Mouse (Mus musculus): Measurements from ENCODE around the gene Fgd5.

Gene Fgd5

DNA sequence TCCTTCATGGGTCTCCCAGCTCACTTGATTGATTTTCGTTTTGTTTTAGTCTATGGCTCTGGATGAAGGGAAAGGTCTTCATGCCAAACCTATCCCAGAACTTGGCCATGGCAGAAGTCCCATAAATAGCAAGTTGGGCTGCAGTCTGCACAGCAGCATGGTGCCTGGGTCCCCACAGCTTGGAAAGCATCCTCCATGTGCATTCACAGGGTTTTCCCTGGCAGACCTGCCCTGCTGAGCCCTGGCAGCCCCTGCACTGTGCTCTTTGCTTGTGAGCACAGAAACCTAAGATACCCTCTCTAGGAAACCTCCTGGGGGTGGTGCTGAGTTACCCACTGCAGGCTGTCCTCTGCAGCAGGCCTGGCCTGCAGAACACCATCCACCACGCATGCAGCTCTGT is 32.2 kb downstream of the Fgd5 start:
- no peak for DNase-seq (ENCODE audit: low spot score)

DNA sequence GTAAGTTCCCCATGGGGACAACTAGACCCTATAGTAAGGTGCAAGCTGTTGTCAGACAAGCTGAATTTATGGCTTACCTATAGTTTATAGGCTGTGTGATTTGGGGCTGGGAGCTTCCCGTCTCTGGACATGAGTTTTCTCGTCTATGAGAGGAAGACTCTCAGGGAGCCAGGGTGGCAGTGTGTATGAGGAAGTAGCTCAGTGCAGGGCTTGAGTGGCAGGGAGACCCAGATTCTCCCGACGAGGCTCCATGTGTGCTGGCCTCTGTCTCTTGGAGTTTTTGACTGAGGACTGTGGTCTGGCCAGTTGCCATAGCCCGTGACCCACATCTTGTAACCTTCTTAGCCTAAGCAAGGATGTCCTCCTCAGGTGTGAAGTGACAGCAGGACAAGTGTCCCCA is 33.7 kb downstream of the Fgd5 start:
- DNase-seq (ENCODE audit: low spot score) = no peak

DNA sequence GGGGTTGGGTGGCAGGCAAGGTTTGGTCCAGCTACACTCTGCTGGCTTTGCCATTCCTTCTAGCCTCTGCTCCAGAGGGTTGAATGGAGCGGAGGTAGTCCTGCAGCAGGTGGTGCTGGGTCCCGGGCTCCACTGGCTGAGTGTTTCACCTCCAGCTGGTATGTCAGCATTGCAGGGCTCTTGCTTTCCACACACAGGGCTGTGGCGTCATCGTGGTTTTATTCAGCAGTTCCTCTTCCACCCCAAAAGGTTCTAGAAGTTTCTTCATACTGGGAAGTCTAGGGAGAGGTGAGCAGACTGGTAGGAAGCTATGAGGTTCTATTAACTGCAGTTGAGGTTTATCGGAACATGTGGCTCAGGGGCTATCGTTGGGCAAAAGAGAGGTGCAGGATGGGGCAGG is 34.4 kb downstream of the Fgd5 start:
- DNase-seq (ENCODE audit: low spot score) = no peak

DNA sequence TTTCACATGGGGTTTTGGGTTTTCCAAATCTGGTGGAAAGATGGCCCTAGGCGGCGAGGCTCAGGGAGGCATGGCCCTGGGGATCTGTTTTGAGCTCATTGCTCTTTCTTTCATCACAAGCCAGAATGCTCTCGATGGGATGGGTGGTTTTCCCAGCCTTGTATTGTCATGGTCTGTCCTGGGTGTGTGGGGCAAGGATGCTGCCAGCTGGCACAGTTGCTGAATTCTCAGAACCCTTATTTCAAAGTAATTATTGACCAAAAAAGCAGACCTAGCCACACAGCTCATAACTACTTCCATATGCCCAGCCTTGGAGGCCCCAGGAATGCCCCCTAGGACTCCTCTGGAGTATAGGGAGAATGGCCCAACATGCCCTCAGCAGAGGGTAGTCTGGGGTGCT is 34.9 kb downstream of the Fgd5 start:
- DNase-seq (ENCODE audit: low spot score) = no peak

DNA sequence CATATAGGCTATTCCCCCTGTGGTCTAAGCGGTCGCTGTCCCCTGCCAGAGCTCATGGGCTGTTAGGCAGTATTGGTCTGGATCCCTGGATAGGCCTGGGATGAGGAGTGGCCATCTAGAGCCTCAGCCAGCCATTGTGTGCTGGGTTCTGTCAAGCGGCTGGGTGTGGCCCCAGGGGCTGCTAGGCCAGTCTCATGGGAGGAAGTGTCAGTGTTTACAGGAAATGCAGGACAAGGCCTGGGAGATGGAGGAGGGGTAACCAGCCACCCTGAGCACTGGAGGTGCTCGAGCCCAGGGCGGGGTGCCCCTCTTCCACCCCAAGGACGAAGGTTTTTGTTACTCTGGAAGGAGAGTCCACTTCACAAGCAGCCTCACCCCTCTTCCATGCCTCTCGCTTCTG is 36.3 kb downstream of the Fgd5 start:
- DNase-seq (ENCODE audit: low spot score) = no peak

DNA sequence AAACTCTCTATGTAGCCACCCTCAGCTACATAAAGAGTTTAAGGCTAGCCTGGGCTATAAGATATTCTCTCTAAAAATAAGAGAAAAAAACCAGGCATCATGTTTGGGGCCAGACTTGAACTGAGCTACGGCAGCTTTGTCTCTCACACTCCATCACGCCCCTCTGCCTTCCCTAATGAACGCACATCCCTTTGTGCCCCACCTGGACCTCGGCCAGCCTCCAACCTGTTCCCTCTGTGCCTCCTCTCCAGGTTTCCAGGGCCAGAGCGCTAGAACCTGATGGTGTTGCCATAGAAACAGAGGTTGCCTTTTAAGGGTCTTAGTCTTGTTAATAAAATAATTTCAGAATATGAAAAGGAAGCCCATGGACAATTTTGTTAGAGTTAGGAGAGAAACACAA is 37.2 kb downstream of the Fgd5 start:
- DNase-seq (ENCODE audit: low spot score) = no peak

DNA sequence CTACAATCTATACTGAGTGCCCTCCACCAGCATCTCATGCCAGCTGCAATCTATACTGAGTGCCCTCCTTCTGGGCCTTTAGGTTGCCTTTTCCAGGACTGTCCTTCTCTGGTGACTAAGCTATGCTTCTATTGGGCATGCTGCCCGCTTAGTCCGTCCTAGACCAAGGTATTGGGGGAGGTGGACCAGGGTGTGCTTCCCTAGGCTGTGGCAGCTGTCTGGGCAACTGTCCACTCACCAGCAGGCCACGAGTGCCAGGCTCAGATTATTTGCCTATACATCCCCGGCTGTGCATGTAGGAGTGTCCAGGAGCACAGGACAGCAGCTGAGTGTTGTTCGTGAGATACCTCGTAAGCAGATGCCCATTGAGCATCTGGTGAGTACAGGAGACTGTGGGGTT is 38.1 kb downstream of the Fgd5 start:
- DNase-seq (ENCODE audit: low spot score) = no peak

DNA sequence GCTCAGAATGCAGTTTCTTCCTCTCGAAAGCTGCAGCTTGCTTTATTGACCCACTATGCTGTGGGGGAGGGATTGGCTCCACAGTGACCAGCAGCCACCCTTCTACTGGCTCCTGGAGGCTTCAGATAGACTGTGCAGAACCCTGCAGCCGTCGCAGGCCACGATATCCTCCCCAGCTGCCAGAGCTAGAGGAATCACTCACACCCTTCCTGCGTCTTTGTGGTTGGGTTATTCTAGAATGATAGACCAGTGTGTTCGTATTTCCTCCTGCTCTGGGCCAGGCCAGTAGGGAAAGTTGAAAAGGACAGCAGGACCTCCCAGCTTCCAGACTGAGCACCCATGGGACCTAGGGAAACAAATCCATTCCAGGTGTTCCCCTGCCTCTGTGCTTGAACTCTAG is 39.7 kb downstream of the Fgd5 start:
- no peak for DNase-seq (ENCODE audit: low spot score)

DNA sequence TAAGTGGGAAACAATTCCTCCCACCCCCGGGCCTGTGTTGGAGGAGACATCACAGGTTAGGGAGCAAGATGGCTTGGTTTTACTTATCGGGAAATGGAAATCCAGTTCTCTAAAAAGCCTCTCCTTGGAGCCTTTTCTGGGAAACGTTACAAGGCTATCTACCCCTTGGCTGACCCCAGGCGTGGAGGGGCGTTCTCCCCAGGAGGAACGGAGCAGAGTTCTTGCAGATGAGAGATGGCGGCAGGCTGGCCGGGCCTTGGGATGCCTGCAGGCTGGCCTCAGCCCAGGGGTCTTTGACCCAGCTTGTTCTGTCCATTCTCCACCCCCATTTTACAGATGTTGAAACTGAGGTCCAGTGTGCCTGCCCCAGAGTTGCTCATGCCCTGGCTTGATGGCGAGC is 42.4 kb downstream of the Fgd5 start:
- DNase-seq (ENCODE audit: low spot score) = no peak

DNA sequence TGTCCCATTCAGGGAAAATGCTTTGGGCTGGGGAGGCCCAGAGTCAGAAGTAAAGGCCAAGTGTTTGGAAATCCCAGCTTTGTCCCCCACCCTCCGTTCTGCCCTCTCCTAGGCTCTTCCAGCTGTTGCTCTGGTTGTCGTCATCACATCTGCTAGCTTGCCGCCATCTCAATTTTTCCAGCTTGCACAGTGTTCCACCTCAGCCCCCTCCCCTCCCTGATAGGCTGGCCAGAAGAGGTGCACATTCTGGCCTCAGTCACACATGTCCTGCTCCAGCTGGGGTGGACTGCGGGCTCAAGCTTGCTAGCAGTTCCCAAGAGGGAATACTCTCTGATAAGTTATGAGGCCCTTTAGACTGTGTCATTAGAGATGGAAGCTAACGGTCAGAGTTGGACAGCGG is 42.8 kb downstream of the Fgd5 start:
- DNase-seq (ENCODE audit: low spot score) = no peak

DNA sequence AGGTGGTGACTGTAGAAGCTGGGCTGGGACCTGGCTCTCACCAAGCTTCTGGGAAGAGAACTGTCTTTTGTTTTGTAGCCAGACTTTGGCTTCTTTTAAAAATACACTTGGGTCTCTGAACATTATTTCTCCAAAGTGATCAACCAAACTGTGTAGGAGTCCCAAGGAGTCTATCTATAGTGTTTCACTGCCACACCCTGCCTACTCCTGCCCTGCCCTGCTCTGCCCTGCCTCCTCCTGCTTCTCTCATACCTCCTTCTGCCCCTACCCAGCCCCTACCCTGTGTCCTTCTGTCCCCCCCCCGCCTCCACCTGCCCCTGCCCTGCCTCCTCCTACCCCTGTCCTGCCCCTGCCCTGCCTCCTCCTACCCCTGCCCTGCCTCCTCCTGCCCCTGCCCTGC is 46.6 kb downstream of the Fgd5 start:
- DNase-seq (ENCODE audit: low spot score) = no peak

DNA sequence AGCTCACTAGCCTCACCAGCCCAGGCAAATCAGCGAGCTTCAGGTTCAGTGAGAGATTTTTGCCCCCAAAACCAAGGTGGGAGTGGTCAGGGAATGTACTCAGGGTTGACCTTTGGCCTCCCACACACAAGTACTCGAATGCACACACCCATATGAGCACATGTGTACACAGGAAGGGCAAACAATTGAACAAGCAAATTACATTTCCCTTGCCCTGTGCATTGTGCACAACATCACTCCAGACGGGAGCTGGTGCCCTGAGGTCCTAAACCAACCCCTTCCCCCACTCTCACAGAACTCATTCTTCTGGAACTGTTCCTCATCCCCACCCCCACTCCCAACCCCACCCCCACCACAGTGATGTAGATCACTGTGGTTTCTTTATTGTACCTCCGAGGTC is 48.7 kb downstream of the Fgd5 start:
- no peak for DNase-seq (ENCODE audit: low spot score)

DNA sequence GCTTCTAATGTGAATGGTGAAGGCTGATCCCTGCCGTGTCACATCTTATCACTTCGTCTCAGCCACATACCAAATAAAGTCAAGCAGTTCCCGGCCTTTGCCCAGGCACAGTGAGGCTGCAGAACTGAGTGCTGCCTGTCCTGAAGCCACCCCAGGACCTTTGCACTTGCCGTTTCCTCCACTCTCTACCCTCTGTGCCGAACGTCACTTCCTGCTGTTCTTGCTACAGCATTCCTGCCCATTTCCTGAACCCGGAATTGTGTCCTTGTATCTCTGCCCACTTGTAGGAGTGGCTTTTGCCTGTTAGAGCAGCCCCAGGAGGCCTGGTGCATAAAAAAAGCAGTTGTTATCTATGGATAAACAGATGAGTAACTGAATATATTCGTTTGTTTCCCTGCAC is 52.0 kb downstream of the Fgd5 start:
- DNase-seq (ENCODE audit: low spot score) = no peak

DNA sequence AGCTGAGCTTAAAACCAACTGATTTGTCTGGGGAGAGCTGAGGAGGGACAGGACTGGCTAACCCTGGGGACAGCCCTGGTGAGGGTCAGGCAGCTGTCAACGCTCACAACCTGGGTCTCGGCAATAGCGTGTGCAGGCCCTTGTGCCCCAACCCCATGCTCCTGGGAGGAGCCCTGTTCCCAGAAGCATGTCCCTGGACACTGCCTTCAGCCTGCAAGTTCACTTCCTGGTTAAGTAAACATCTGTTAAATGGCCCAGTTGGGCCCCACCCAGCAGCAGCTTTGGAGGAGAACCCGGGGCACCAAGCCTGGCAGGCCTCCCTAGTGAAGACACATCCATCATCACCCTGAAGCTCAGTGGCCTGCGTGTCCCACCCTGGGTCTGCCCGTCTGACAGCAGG is 56.0 kb downstream of the Fgd5 start:
- no peak for DNase-seq (ENCODE audit: low spot score)

DNA sequence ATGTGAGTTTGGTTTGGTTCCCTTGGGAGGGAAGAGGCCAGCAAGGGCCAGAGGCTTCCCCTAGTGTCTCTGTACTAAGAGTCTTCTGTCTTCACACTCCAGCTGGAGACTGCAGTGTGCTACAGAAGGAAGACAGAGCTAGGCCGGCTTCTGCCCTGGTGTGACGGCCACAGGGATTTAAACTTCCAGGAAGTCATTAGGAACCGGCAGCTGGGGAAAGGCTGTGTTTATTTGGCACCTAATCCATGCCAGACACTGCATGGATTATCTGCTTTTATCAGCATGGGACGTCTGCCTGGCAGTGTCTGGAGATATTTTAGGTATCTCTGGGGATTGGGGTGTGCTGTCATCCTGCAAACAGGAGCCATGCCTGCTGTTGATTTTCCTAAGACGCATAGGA is 57.7 kb downstream of the Fgd5 start:
- DNase-seq (ENCODE audit: low spot score) = no peak

DNA sequence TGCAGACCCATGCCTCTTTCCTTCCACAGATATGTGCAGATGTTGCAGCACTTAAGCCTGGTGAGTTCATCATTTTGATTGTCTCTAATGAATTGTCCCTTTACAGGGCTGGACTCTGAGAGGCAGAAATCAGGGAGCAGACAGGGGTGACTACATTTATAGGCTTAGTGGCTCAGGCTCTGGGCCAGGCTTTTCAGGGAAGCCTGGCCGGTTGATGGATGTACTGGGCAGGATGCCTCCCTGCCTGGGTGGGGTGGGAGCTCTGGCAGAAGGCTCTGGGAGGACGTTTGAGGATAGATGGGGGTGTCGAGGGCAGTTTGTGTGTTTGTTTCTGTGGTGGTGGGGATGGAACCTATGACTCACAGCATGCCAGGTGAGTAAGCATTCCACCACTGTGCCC is 59.5 kb downstream of the Fgd5 start:
- no peak for DNase-seq (ENCODE audit: low spot score)

DNA sequence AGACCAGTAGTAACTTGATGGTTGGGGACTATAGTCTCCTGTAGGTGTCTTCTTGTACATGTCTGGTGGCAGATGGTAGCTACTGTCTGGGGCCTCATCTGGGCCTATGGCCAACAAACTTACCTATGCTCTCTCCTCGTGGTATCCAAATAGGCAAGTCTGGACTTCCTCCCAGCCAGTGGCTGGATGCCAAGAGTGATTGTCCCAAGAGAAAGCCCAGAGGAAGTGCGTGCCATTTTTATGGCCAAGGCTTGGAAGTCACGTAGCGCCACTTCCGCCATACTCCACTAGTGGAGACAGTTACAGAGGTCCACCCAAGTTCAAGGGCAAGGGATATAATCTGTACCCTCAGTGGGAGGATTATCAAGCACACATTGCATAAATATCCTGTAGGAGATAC is 62.6 kb downstream of the Fgd5 start:
- DNase-seq (ENCODE audit: low spot score) = no peak

DNA sequence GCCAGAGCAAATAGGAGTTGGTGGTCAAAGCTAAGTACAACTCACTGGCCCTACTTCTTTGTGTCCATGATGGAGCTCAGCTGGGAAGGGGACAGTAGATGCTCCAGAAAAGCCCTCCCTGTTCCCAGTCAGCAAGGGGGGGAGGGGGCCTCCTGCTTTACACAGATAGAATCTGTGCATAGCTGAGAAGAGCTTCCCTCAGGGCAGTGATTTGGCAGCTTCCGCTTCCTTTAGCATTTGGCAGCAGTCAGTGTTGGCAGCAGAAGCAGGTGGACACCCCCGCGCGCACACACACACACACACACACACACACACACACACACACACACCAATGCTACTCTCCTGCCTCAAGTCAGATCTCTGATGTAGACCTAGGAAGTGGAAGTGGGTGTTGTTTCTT is 63.4 kb downstream of the Fgd5 start:
- no peak for DNase-seq (ENCODE audit: low spot score)

DNA sequence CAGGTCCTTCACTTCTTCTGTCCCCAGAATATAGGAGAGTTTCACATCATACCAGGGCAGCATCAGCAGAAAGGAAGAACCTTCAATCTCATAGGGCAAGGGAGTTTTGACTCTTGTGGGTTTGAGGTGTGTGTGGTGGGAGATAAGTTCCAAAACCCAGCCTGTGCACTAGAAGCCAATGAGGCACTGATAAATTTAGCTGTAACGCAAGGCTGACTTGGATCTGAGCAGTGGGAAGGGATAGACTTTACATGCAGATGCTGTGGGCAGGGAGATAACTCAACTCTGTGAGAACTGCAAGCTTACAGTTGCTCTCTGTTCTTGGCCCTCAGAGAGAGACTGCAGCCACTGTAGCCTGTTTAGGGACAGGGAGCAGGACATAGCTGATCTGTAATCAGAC is 64.2 kb downstream of the Fgd5 start:
- no peak for DNase-seq (ENCODE audit: low spot score)

DNA sequence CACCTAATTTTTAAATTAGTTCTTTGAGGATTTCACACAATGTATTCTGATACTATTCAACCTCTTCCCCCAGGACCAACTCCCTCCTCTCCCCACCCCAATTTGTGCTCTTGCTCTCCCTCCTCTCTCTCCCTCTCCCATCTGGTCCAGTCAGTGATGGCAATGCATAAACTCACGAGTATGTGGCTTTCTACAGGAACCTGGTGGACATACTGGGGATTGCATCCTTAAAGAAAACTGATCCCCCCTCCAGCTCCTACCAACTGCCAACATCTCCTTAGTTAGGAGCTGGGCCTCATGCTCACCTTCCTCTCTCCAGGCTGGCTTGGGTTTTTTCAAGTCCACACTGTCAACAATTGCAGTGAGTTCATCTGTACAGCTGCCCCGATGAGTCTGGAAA is 79.1 kb downstream of the Fgd5 start:
- no peak for DNase-seq (ENCODE audit: low spot score)

DNA sequence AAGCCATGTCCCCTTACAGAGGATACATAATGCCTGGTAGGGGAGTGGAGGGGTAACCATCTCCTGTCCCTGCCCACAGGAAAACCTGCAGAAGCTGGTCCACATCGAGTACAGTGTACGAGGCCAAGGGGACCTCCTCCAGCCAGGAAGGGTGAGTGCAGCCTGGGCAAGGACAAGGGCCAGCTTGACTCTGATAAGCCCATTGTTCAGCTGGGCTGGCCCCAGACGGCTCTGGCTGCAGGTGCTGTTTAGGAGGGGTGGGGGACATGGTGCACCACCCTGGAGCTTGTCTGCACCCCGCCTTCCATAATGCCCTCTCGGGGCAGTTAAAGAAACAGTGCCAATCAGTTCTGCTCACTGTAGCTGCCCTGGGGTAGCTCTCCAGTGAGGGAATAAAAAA is 83.0 kb downstream of the Fgd5 start:
- DNase-seq (ENCODE audit: low spot score) = no peak

DNA sequence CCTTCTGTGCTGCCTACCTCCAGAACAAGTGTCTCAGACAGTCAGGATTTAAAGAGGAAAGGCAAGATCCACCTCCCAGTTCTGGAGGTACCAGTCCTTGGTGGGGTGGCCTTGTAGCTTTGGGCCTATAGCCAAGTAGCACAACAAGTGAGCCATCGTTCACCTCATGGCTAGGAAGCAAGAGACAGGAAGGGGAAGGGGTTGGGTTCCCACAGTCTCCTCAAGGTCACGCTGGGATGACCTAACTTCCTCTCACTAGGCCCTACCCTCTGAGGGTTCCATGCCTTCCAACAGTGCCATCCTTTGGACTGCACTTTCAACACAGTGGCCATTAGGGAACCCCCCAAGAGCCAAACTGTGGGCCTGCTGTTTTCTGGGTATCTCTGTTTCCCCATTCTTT is 84.8 kb downstream of the Fgd5 start:
- no peak for DNase-seq (ENCODE audit: low spot score)

DNA sequence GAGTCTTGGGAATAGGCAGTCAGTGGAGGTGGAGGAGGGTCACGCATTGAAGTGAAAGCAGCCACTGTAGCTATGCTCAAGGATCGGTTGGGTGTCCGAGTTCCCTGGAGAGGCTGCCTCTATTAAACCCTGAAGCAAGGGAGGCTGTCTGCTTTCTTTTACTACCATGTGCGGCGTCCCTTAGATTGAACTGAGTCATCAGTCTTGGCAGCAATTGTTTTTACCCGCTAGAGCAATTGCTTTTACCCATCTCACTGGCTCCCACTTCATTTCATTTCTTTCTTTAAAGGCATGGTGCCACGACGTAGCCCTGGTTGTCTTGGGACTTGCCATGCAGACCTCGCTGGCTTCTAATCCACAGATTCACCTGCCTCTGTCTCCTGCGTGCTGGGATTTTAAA is 85.4 kb downstream of the Fgd5 start:
- DNase-seq (ENCODE audit: low spot score) = no peak

DNA sequence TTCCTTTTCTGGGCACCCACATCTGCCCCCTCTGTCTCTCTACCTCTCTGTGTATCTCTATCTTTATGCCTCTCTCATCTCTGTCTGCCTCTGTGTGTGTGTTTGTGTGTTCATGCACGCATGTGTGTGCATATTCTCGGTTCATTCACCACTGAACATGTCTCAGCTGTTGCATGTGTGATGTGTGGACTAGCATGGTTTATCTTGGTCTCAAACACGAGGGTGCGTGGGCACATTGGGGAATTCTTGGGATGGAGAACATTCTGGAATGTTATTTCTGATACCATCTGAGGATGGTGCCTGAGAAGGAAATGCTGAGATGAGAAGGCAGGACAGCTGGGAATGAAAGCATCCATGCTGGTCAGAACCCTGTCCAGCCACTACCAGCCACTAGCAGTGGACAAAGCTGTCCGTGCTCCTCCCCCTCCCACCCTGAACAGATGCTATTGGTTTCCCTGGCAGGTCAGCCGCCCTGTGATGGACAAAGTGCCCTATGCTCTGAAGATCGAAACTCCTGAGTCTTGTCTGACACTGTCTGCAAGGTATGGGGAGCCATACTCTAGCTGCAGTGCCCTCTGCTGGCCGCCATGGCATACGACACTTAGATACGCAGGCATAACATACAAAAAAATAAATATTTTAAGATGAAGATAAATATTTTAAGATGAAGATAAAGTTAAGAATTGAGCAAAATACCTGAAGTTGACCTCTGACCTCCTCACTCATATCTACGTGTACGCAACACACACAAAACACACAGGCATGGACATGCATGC is 87.2 kb downstream of the Fgd5 start:
- peak; percentile 13 for DNase-seq (ENCODE audit: low spot score)

Data from ovary, postnatal 10 days (tissue).